Mouse (Mus musculus) ovary, postnatal 10 days (tissue): ENCODE measurements at regions not wholly inside any gene's neighbourhood (a gene's known extent, or its start where the extent isn't known, plus 50 kb on each side); places are given as distances from the start of the nearest gene placed in this dataset.

Experiments
- DNase-seq: peaks from one replicate; pipeline ENCODE4 v3.0.0; 2022; ENCODE audit warnings: low spot score

DNA sequence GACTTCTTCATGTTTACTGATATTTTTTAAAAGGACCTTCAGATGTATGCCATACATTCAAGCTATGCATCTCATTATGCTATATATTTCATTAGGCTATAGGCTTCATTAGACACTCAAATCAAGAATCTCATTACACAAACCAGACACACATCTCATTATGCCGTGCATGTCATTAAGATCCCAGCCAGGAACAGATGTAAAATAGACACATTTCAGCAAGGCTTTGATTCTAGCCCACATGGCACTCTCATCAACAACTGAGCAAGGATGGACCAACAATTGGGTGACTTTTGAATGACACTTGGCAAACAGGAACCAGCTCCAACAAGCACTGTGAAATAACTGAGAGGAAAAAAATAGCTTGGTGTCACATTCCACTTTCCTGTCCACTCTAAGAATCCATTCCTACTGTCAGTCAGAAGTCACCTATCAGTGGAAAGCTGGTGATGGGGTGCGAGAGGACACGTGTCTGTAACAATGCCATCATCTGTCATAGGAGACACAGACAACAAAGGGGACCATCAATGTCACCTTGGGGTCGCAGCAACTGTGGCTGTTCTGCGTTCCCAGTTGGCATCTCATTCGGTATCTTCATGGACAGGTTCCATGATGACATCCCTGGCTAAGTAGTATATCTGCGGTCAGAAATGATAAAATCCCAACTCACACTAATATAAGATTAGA is 466.0 kb downstream of the Epha4 start:
- DNase-seq, result no peak

GRCm38 (mm10) chr1:77051239-77051638 is 463.6 kb downstream of the Epha4 start:
- no peak for DNase-seq

- DNase-seq, result no peak
These were observed 460.9 kb downstream of the Epha4 start for GRCm38 (mm10) chr1:77053837-77054540.

- DNase-seq, result no peak
These were observed 452.4 kb downstream of the Epha4 start for GRCm38 (mm10) chr1:77062468-77062867.

GRCm38 (mm10) chr1:77073071-77073470 is 441.8 kb downstream of the Epha4 start:
- DNase-seq, result no peak

DNA sequence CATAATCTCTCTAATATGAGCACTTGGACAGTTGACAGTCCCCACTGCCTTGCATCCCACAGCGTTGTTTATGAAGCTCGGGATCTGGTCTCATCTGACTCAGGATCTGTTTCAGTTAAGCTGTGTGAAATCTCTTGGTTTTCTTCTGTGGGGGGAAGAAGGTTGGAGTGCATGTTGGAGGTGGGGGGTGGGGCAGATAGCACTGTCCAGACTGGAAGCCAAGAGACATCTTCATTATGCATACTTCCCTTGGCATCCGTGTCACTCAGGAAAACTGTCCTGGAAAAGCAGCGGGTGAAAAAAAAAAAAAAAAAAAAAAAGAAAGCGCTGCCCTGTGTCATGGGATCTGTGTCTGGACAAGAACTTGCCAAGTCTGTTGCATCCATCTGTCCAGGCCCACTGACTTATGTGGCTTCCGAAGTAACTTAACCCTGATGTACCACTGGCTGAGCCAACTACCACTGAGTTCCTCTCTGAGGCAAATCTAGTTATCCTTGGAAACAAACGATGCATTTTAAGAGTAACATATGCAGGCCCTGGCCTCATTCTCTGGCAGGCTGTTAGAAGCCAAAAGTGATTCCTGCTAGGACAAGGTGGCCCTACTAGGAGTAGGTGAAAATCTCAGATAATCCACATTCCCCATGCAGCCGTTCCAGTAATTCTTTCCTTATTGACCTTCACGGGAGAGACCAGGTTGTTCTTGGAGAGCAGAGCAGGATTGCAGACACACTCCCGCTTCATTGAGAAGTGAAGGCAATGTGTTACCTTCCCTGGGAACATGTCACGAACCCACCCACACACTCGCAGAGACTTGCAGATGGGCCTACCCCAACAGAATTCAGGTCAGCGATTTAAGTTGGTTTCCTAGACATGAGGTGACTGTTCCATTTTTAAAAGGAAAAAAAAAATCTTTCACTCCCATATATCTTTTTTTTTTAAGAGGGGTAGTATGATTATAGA is 439.7 kb downstream of the Epha4 start:
- no peak for DNase-seq

DNA sequence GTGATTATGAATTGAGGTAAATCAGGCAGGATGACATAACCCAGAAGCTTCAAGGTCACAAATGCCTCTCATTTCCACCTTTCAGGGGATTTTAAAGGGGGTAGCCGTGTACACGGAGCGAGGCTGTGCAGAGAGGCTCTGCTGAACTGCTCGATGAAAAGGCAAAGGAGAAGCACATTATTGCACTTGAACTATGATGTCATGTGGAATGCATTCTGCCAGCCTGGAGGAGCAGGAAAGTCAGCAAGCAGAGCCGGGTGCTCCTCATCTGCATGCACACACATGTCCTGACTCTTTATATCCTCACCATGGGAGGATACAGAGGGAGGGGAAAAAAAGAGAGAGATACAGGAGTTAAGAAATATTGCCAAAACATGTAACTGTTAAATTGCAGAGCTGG is 434.1 kb downstream of the Epha4 start:
- DNase-seq, result no peak

- DNase-seq, result no peak
These were observed 433.2 kb downstream of the Epha4 start for GRCm38 (mm10) chr1:77081660-77082059.

DNA sequence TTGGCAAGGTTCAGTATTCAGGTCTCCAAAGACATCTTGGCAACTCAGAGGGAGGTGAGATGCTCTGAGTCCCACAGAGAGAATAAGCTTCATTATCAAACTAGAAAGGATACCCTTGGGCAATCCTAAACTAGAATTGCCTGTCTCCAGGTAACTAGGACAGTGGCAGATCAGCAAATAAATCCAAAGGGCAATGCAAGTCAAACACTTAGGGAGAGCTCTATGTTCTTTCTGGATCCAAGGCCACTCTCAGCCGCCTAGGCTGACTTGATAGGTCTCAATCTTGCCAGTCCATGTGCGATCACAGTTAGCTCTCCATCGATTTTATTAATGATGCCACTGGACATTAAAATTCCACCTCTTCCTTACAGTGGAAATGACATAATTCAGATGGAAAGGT is 432.5 kb downstream of the Epha4 start:
- DNase-seq, result no peak

DNA sequence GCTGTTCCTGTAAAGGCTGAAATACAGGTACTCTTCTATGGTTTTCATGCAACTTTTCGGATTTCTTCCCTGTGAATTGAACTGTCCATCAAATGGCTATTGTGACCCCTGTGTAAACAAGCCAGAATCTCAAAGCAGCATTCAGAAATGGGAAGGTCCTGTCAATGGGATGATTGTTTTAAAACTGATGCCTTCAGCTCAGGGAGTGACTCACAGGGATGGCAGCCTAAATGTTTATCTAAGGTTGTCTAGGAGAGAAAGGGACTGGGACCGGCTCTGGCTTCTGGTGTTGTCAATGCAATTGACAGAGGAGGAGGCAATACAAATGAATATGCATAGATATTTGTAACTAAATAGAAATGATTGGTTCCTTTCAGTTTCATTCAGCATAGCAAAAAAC is 421.3 kb downstream of the Epha4 start:
- no peak for DNase-seq

DNA sequence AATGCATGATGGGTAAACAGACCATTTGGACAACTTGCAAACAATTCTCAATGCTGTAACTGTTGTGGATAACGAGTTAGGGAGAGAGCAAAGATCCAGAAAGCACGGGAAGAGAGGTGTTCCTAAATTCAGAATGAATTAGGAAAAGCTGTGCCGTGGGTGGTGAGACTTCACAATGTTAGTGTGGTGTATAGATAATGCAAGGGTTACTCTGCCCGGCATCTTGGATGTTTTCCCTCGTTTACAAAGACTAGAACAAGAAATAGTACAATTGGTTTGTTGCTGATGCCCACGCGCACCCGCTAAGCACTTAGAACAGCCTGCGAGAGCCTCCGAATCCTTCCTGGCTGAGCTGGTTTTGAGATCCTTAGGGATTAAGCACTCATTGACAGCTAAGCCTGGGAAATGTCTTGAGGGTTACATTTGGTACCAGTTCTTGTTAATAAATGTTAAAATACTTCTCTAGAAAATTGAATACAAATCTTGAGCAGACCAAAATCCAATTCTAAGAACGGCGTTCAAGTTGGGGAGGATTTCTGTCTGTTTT is 413.1 kb downstream of the Epha4 start:
- no peak for DNase-seq

- DNase-seq, result no peak
These were observed 412.3 kb downstream of the Epha4 start for GRCm38 (mm10) chr1:77102421-77103133.

DNA sequence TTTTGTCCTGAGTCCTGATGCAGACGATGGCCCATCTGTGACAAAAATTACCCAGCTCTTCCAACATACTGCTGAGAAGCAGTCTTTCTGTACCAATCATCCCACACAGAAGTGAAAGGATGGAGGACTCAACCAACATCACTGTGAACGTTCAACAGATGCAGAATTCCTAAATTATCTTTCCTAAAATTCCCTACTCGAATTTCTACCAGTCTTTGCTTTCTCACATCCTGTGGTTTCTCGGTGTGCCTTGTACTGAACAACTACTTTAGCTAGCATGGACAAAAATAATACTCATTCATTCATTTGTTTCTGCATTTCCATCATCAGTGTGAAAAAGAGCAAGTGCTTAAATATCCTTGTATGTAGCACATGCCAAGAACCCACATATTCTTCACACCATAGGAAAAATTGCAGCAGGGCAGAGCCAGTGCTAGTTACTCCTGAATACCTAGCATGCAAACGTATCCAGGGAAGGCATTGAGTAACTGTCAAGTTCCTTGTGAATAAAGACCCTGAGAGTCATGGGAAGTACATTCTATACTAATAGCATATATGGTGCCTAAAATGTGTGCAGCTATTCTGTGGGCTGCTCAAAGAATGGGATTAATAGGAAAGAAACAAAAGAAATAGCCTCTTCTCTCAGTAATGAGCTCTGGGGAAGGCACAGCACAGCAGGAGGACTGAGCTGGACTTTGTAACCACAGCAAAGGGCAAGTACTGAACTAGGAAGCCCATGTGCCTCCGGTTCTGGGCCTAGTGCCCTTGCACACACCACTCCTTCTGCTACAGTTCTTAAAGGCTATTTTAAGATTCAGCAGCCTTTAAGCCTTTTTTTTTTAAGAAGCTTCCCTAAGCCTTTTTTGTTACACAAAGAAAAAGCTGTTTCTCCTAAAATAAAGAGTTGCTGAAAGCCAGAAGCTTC is 404.8 kb downstream of the Epha4 start:
- DNase-seq, result no peak

DNA sequence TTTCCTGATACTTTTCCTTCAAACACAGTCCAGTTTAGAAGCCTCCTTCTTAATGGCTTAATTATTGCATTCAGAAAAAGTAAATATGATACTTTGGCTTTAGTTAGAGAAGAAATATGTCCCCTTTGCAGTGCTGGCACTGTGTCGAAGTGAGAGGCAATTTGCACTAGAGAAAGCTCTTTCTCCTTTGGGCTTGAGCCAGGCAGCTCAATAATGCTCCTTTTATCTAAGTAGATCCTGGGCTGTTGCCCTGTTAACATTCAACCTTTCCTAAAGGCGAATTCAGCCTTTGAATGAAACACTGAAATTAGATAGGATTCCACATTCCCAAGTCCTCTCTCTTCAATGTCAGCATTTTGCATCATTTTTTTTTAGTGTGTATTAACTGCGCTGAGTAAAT is 386.5 kb downstream of the Epha4 start:
- DNase-seq, result no peak

DNA sequence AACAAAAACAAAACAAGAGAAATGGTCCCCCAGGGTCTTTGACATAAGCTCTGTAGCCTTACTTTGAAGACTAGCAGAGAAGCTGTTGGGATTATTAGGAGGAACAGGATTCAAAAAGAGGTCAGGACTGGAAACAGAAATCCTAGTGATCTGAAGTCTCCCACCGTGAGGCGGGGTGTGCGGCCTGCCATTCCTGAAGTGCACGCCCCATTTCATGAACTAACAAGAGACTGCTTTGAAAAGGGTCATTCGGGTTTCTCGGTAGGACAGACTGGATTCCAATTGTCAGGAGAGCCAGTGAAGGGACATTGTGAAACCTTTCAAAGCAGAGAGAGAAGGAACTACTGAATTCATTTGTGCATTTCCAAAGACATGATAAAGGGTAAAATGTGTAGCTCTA is 377.2 kb downstream of the Epha4 start:
- no peak for DNase-seq

- no peak for DNase-seq
These were observed 374.0 kb downstream of the Epha4 start for GRCm38 (mm10) chr1:77140906-77141305.

GRCm38 (mm10) chr1:77148052-77148451 is 366.8 kb downstream of the Epha4 start:
- no peak for DNase-seq

GRCm38 (mm10) chr1:77168316-77168715 is 346.6 kb downstream of the Epha4 start:
- DNase-seq, result no peak

DNA sequence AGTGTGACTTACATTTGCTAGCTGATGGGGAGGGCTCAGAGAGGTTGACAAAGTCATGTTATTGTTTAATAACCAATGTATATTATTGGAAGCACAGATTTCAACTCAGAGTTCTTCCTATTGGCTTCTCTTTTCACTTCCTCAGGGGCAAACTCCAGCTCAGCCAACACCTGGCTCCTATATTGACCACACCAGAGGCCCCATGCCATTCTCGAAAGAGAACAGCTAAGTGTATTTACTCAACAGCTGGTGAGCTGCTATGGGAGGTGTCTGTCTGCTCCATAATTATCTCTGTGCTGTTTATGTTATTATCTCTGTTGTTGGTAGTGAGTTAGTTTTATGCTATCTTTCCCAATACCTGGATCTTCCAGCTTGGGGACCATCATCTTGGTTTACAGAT is 342.4 kb downstream of the Epha4 start:
- DNase-seq, result no peak

- no peak for DNase-seq
These were observed 340.1 kb downstream of the Epha4 start for GRCm38 (mm10) chr1:77174801-77175200.

GRCm38 (mm10) chr1:77175214-77175613 is 339.7 kb downstream of the Epha4 start:
- DNase-seq, result no peak
